Mouse (Mus musculus) forebrain, embryonic 14.5 days (tissue): ENCODE measurements at regions not wholly inside any gene's neighbourhood (a gene's known extent, or its start where the extent isn't known, plus 50 kb on each side); places are given as distances from the start of the nearest gene placed in this dataset.
A peak's percentile ranks its signal among the peaks of the same experiment; 100 is the strongest.

Source experiments
- ATAC-seq: fragments of 200-750 bp; cut with Nextera tagmentation; 2 replicates; pipeline ENCODE4 v1.8.0; 2017; ENCODE audit warnings: mild to moderate bottlenecking, moderate library complexity
- DNase-seq: peaks from one replicate; pipeline ENCODE4 v3.0.0-alpha.2; 2015; ENCODE audit warnings: low spot score
- H3K27ac ChIP-seq: fragments of 300-500 bp; sonication (generic); 2 replicates; pipeline ENCODE4 v1.5.1; 2014; ENCODE audit warnings: low read depth, mild to moderate bottlenecking, control low read depth, low read length, moderate library complexity
- H3K27me3 ChIP-seq: fragments of 300-500 bp; sonication (generic); replicated peaks from 2 replicates; pipeline ENCODE4 v1.6.1; 2014; ENCODE audit warnings: low read length, control low read depth, mixed read lengths; ENCODE audit not compliant: control insufficient read depth, insufficient read depth
- H3K36me3 ChIP-seq: fragments of 300-500 bp; sonication (generic); 2 replicates; pipeline ENCODE4 v1.6.1; 2014; ENCODE audit warnings: low read length, control low read depth; ENCODE audit not compliant: control insufficient read depth, insufficient read depth
- H3K4me1 ChIP-seq: fragments of 300-500 bp; sonication (generic); 2 replicates; pipeline ENCODE4 v1.6.1; 2014; ENCODE audit warnings: antibody characterized with exemption, low read length, control low read depth; ENCODE audit not compliant: control insufficient read depth, insufficient read depth
- H3K4me2 ChIP-seq: fragments of 300-500 bp; sonication (generic); 2 replicates; pipeline ENCODE4 v1.6.1; 2014; ENCODE audit warnings: mild to moderate bottlenecking, control low read depth, low read length
- H3K4me3 ChIP-seq: fragments of 300-500 bp; sonication (generic); 2 replicates; pipeline ENCODE4 v1.5.1; 2014; ENCODE audit warnings: low read depth, low read length, control low read depth
- H3K9ac ChIP-seq: fragments of 300-500 bp; sonication (generic); 2 replicates; pipeline ENCODE4 v1.6.1; 2014; ENCODE audit warnings: mild to moderate bottlenecking, low read length, control low read depth, moderate library complexity
- H3K9me3 ChIP-seq: fragments of 300-500 bp; sonication (generic); replicated peaks from 2 replicates; pipeline ENCODE4 v1.6.1; 2016; ENCODE audit warnings: low read length, control low read depth, mixed read lengths; ENCODE audit not compliant: control insufficient read depth
- WGBS: fragments of 180-500 bp; shearing (Covaris S2); extraction: QIAGEN DNeasy Blood & Tissue Kit; methylation state at CpG from one replicate; pipeline ENCODE4 v1.1.7; 2014; 5-methylcytosine and 5-hydroxymethylcytosine counted together

- Histone ChIP-seq H3K36me3 (no peaks in the 10 kb centered on the region), H3K4me2 (no peak overlapping the region), H3K27ac (no peak overlapping the region), H3K4me3 (no peak overlapping the region), H3K9me3 (no peaks in the 10 kb centered on the region), H3K27me3 (no peaks in the 10 kb centered on the region), H3K4me1 (no peaks in the 10 kb centered on the region), H3K9ac (no peak overlapping the region)
- WGBS = 34% methylated on average over 3 of the region's 3 CpGs
- DNase-seq (peak; percentile 37), ATAC-seq (peak; percentile 68)
Measured at GRCm38 (mm10) chrX:47229506-47229905, 663.3 kb downstream of the Smarca1 start.

GRCm38 (mm10) chrX:47182902-47183301 is 709.9 kb downstream of the Smarca1 start:
- Histone ChIP-seq H3K4me3 (no peak overlapping the region), H3K4me1 (no peaks in the 10 kb centered on the region), H3K9me3 (no peaks in the 10 kb centered on the region), H3K27me3 (no peaks in the 10 kb centered on the region), H3K27ac (no peak overlapping the region), H3K9ac (no peak overlapping the region), H3K36me3 (no peaks in the 10 kb centered on the region), H3K4me2 (no peak overlapping the region)
- DNase-seq = no peak
- WGBS = 82% methylated on average over 1 of the region's 1 CpGs
- ATAC-seq = no peak

DNA sequence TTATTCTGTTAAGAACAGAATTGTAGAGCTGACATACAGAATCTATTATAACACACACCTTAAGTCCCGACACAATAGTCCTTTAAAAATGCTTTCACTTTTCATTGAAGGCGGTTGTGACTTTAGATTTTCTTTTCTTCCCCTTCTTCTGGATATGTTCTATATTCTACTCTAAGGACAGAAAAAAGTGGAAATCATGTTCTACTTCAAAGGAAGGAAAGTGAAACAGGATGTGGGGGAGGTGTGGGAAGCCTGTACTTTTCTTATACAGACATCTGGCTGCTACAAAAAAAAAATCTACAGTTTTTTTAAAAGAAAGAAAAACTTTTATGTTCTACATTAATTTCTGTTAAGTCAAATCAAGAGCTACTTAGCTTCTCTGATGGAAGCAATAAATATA is 735.0 kb downstream of the Smarca1 start:
- Histone ChIP-seq H3K4me2 (no peak overlapping the region), H3K27me3 (no peaks in the 10 kb centered on the region), H3K9me3 (no peaks in the 10 kb centered on the region), H3K4me1 (no peaks in the 10 kb centered on the region), H3K27ac (no peak overlapping the region), H3K4me3 (no peak overlapping the region), H3K9ac (no peak overlapping the region), H3K36me3 (no peaks in the 10 kb centered on the region)
- no peak for DNase-seq
- 76% methylated on average over 2 of the region's 2 CpGs for WGBS
- ATAC-seq = no peak

- ATAC-seq (peak; percentile 75), DNase-seq (peak; percentile 77)
- Histone ChIP-seq H3K4me2 (no peak overlapping the region), H3K27me3 (no peaks in the 10 kb centered on the region), H3K4me1 (no peaks in the 10 kb centered on the region), H3K27ac (no peak overlapping the region), H3K9ac (no peak overlapping the region), H3K9me3 (no peaks in the 10 kb centered on the region), H3K4me3 (no peak overlapping the region), H3K36me3 (no peaks in the 10 kb centered on the region)
- 64% methylated on average over 4 of the region's 4 CpGs for WGBS
Measured at GRCm38 (mm10) chrX:47124140-47124928, 768.4 kb downstream of the Smarca1 start.
